Comparison of ENCODE assay signal across 8 mouse cellular contexts in the genomic region with DNA sequence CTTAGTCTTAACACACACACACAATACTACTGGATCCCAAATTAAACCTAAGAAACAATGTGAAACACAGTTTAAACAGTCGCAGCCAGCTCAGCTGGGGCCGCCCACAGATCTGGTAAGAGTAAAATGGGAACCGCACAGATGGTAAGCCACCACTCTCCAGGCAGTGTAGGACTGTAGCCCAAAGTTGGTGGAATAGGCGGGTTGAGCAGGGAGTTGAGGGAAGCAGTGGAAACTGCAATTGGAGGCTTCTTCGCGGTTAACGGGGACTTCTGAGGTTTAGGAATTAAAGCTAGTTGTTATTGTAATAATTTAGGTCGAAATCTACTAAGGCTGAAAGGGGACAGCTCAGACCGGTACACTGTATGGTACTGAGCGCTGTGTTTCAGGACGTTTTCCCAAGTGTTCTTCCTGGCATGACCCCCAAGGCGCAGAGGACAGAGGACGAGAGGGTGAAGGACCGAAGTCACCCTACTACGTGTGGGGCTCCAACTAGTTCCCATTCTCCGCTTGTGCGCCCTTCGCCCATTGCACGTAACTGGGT. TPM values are rescaled to one million over a fixed set of nuclear protein-coding genes. Genes with fewer than 3 reads are reported as not detected.
DNase-seq lines count a peak whose midpoint lies in the region; ATAC-seq and TF ChIP-seq lines count a peak whose summit lies in the region.

No protein-coding gene starts in this region.

- TF ChIP-seq CTCF in CH12.LX (conservative IDR thresholded peaks at IDR 0.05 in 1 of 2, IDR thresholded peaks at IDR 0.05 in 1 of 2; ENCODE audit: low read depth in 2 of 2, low read length in 2 of 2): no peak
- TF ChIP-seq CTCF in embryonic fibroblast, embryonic 13.5 days (IDR thresholded peaks at IDR 0.05; ENCODE audit: borderline replicate concordance, insufficient read depth, low read length): no peak

- dilution Hi-C loops in CH12.LX (cut with MboI; ENCODE audit: extremely low pct_ligation_motif_present, extremely low pct_unique_long_range_greater_than_20kb, low sequenced_read_pairs): no loop called here

- H3K4me3 ChIP-seq in heart, embryonic 11.5 days (ENCODE audit: low read depth, low read length): peak overlapping the region; percentile 82
- H3K4me3 ChIP-seq in CH12.LX (replicated peaks in 1 of 3; ENCODE audit: low read depth in 2 of 3, low read length in 2 of 3, poor library complexity in 1 of 3): peak overlapping the region; percentile 66 to 95 (median 89)
- H3K4me3 ChIP-seq in embryonic fibroblast, embryonic 13.5 days (ENCODE audit: insufficient read depth, low read length): peak overlapping the region; percentile 77
- peak overlapping the region; percentile 66 for H3K4me3 ChIP-seq in hindbrain, embryonic 16.5 days (ENCODE audit: low read length)
- H3K4me3 ChIP-seq in limb, embryonic 11.5 days (ENCODE audit: low read depth, low read length): peak overlapping the region; percentile 77
- H3K4me3 ChIP-seq in neural tube, embryonic 13.5 days: peak overlapping the region; percentile 77

- H3K79me2 ChIP-seq in CH12.LX (replicated peaks; ENCODE audit: control insufficient read depth, extremely low read depth, insufficient read depth, poor library complexity, severe bottlenecking): no peaks in the 10 kb centered on the region

- no peaks in the 10 kb centered on the region for H3K36me3 ChIP-seq in heart, embryonic 11.5 days (ENCODE audit: control insufficient read depth, insufficient read depth, low read length)
- H3K36me3 ChIP-seq in CH12.LX (replicated peaks in 1 of 2; ENCODE audit: control insufficient read depth in 1 of 2, insufficient read depth in 1 of 2, low read length in 1 of 2): peaks cover 0 to 16% of the 10 kb centered on the region in 2 experiments
- no peaks in the 10 kb centered on the region for H3K36me3 ChIP-seq in hindbrain, embryonic 16.5 days (ENCODE audit: control insufficient read depth, insufficient read depth, low read length)
- H3K36me3 ChIP-seq in limb, embryonic 11.5 days (ENCODE audit: control insufficient read depth, insufficient read depth, low read length): no peaks in the 10 kb centered on the region; the same call in 1 of the 2 replicates
- peaks cover 5% of the 10 kb centered on the region; the same call in 1 of the 2 replicates for H3K36me3 ChIP-seq in neural tube, embryonic 13.5 days

- DNase-seq in heart, adult 18-20 months: no peak
- peak; percentile 8 for DNase-seq in CH12.LX (ENCODE audit: extremely low read depth)
- DNase-seq in limb, embryonic 11.5 days (ENCODE audit: low spot score): no peak
- DNase-seq in gastrocnemius, postnatal 10 days: no peak

- H3K4me2 ChIP-seq in heart, embryonic 11.5 days: peak overlapping the region; percentile 82
- H3K4me2 ChIP-seq in CH12.LX (ENCODE audit: insufficient read depth, low read depth, poor library complexity, severe bottlenecking): peak overlapping the region; percentile 92
- H3K4me2 ChIP-seq in hindbrain, embryonic 16.5 days (ENCODE audit: low read length): peak overlapping the region; percentile 50
- peak overlapping the region; percentile 72 for H3K4me2 ChIP-seq in limb, embryonic 11.5 days (ENCODE audit: low read depth, severe bottlenecking)
- peak overlapping the region; percentile 71 for H3K4me2 ChIP-seq in neural tube, embryonic 13.5 days

- H3K4me1 ChIP-seq in heart, embryonic 11.5 days (ENCODE audit: control insufficient read depth, insufficient read depth, low read length): peaks cover 5% of the 10 kb centered on the region; the same call in 1 of the 2 replicates
- H3K4me1 ChIP-seq in CH12.LX (ENCODE audit: control insufficient read depth in 1 of 2, insufficient read depth in 2 of 2): peaks cover 6 to 14% of the 10 kb centered on the region in 2 experiments; a peak in 3 of 4 replicates
- peaks cover 2% of the 10 kb centered on the region; the same call in 1 of the 2 replicates for H3K4me1 ChIP-seq in embryonic fibroblast, embryonic 13.5 days (ENCODE audit: control insufficient read depth, insufficient read depth, low read length)
- peaks cover 5% of the 10 kb centered on the region for H3K4me1 ChIP-seq in hindbrain, embryonic 16.5 days (ENCODE audit: control insufficient read depth, insufficient read depth, low read depth, low read length)
- H3K4me1 ChIP-seq in limb, embryonic 11.5 days (ENCODE audit: control insufficient read depth, insufficient read depth, low read length): peaks cover 5% of the 10 kb centered on the region; the same call in 1 of the 2 replicates
- peaks cover 6% of the 10 kb centered on the region for H3K4me1 ChIP-seq in neural tube, embryonic 13.5 days (replicated peaks)

- H3K9me3 ChIP-seq in heart, embryonic 11.5 days (replicated peaks; ENCODE audit: control insufficient read depth, low read length): no peaks in the 10 kb centered on the region
- no peaks in the 10 kb centered on the region for H3K9me3 ChIP-seq in CH12.LX (replicated peaks; ENCODE audit: low read length)
- H3K9me3 ChIP-seq in hindbrain, embryonic 16.5 days (ENCODE audit: control insufficient read depth, low read length): no peaks in the 10 kb centered on the region
- H3K9me3 ChIP-seq in limb, embryonic 11.5 days (ENCODE audit: control insufficient read depth, low read length): no peaks in the 10 kb centered on the region
- H3K9me3 ChIP-seq in neural tube, embryonic 13.5 days: no peaks in the 10 kb centered on the region

- ATAC-seq in heart, embryonic 11.5 days (replicated peaks; ENCODE audit: insufficient number of reproducible peaks, low FRiP score, low TSS enrichment): peak; percentile 33
- peak; percentile 83 for ATAC-seq in hindbrain, embryonic 16.5 days
- no peak; the same call in 1 of the 2 replicates for ATAC-seq in limb, embryonic 11.5 days (ENCODE audit: insufficient number of reproducible peaks, low FRiP score, low TSS enrichment, low read depth)
- peak; percentile 86 for ATAC-seq in neural tube, embryonic 13.5 days (ENCODE audit: low read depth)

- H3K9ac ChIP-seq in heart, embryonic 11.5 days (ENCODE audit: low read depth, low read length): peak overlapping the region; percentile 83
- peak overlapping the region; percentile 80 for H3K9ac ChIP-seq in CH12.LX (ENCODE audit: insufficient read depth, low read depth)
- peak overlapping the region; percentile 82 for H3K9ac ChIP-seq in hindbrain, embryonic 16.5 days (ENCODE audit: low read depth, low read length)
- peak overlapping the region; percentile 75 for H3K9ac ChIP-seq in limb, embryonic 11.5 days (ENCODE audit: low read length)
- peak overlapping the region; percentile 82 for H3K9ac ChIP-seq in neural tube, embryonic 13.5 days

- no peak for TF ChIP-seq EP300 in CH12.LX (IDR thresholded peaks at IDR 0.05; ENCODE audit: low read length)

- no peaks in the 10 kb centered on the region for H3K27me3 ChIP-seq in heart, embryonic 11.5 days (ENCODE audit: control insufficient read depth, insufficient read depth, low read length)
- H3K27me3 ChIP-seq in CH12.LX (replicated peaks): no peaks in the 10 kb centered on the region
- no peaks in the 10 kb centered on the region for H3K27me3 ChIP-seq in hindbrain, embryonic 16.5 days (replicated peaks; ENCODE audit: control insufficient read depth, insufficient read depth, low read length)
- no peaks in the 10 kb centered on the region for H3K27me3 ChIP-seq in limb, embryonic 11.5 days (ENCODE audit: control insufficient read depth, insufficient read depth, low read length)
- no peaks in the 10 kb centered on the region for H3K27me3 ChIP-seq in neural tube, embryonic 13.5 days

- no peak for TF ChIP-seq RAD21 in CH12.LX (IDR thresholded peaks at IDR 0.05; ENCODE audit: low read depth, low read length)

- peak overlapping the region; percentile 54 for H3K27ac ChIP-seq in heart, embryonic 11.5 days (ENCODE audit: low read depth, low read length)
- 0 out of 2 replicates have a peak overlapping the region, but pooled peaks have one; percentile 12 for H3K27ac ChIP-seq in CH12.LX (ENCODE audit: insufficient read depth, low read depth)
- H3K27ac ChIP-seq in embryonic fibroblast, embryonic 13.5 days (ENCODE audit: insufficient read depth, low read length): no peak overlapping the region
- H3K27ac ChIP-seq in hindbrain, embryonic 16.5 days (ENCODE audit: low read depth, low read length): peak overlapping the region; percentile 73
- no peak overlapping the region for H3K27ac ChIP-seq in limb, embryonic 11.5 days (replicated peaks; ENCODE audit: low read depth, low read length)
- peak overlapping the region; percentile 80 for H3K27ac ChIP-seq in neural tube, embryonic 13.5 days (replicated peaks)

- no peak for TF ChIP-seq POLR2A in CH12.LX (IDR thresholded peaks at IDR 0.05; ENCODE audit: low read depth, low read length)
- no peak for TF ChIP-seq POLR2A in embryonic fibroblast, embryonic 13.5 days (IDR thresholded peaks at IDR 0.05; ENCODE audit: low read depth, low read length)

- WGBS in heart, embryonic 11.5 days (ENCODE audit: insufficient replicate concordance): 1% methylated on average over 19 of the region's 19 CpGs
- WGBS in hindbrain, embryonic 16.5 days: under 1% methylated on average over 19 of the region's 19 CpGs
- WGBS in limb, embryonic 11.5 days: 1% methylated on average over 19 of the region's 19 CpGs
- 1% methylated on average over 19 of the region's 19 CpGs for WGBS in neural tube, embryonic 13.5 days

- in situ Hi-C loops in CH12.LX (cut with MboI; ENCODE audit: low pct_ligation_motif_present, low pct_unique_long_range_greater_than_20kb, low sequenced_read_pairs): no loop called here

RNA-seq across cellular contexts. Expression of a gene that starts 0.6 kb away (rescaled TPM):
- polyA plus RNA-seq in heart, embryonic 11.5 days (2014; fragmentation: Nextera tagmentation; extraction: Ambion mirVana): 17.9 and 18.9 TPM in 2 replicates
- 10 to 100 TPM; 12.7 to 13.0 TPM for total RNA-seq in heart, adult 18-20 months (2021)
- total RNA-seq in CH12.LX (2012; rRNA removed) (5.6 and 6.2 TPM in 2 replicates), CH12.LX (2014; rRNA removed) (8.5 and 9.3 TPM in 2 replicates)
- polyA plus RNA-seq in CH12.LX (2012; ENCODE audit: insufficient read length, low read depth): 12.7 and 17.1 TPM in 2 replicates
- 6.7 and 9.5 TPM in 2 replicates for polyA plus RNA-seq in embryonic fibroblast, embryonic 13.5 days (2011; ENCODE audit: insufficient read length, low read depth, missing spikeins)
- polyA plus RNA-seq in hindbrain, embryonic 16.5 days (2015; fragmentation: Nextera tagmentation; extraction: Ambion mirVana): 22.2 and 24.7 TPM in 2 replicates
- polyA plus RNA-seq in limb, embryonic 11.5 days (2014; fragmentation: Nextera tagmentation; extraction: Ambion mirVana): 21.3 and 26.0 TPM in 2 replicates
- 22.9 and 26.1 TPM in 2 replicates for polyA plus RNA-seq in neural tube, embryonic 13.5 days (2015; fragmentation: Nextera tagmentation; extraction: Ambion mirVana)
- 1 to 10 TPM; 6.9 to 7.4 TPM for total RNA-seq in gastrocnemius, postnatal 10 days (2021)

RNA-seq across cellular contexts. Expression of a gene that starts 24.5 kb away (rescaled TPM):
- 42.7 and 45.2 TPM in 2 replicates for polyA plus RNA-seq in heart, embryonic 11.5 days (2014; fragmentation: Nextera tagmentation; extraction: Ambion mirVana)
- total RNA-seq in heart, adult 18-20 months (2021): 10 to 100 TPM in 1 of 2 experiments, 1 to 10 TPM in 1; 9.3 to 14.2 TPM
- total RNA-seq in CH12.LX (2012; rRNA removed): 148 and 187 TPM in 2 replicates
- total RNA-seq in CH12.LX (2014; rRNA removed): 122 and 123 TPM in 2 replicates
- 151 and 180 TPM in 2 replicates for polyA plus RNA-seq in CH12.LX (2012; ENCODE audit: insufficient read length, low read depth)
- polyA plus RNA-seq in embryonic fibroblast, embryonic 13.5 days (2011; ENCODE audit: insufficient read length, low read depth, missing spikeins): 36.3 and 44.8 TPM in 2 replicates
- polyA plus RNA-seq in hindbrain, embryonic 16.5 days (2015; fragmentation: Nextera tagmentation; extraction: Ambion mirVana): 101 and 108 TPM in 2 replicates
- polyA plus RNA-seq in limb, embryonic 11.5 days (2014; fragmentation: Nextera tagmentation; extraction: Ambion mirVana): 48.4 and 49.6 TPM in 2 replicates
- 88.3 and 88.8 TPM in 2 replicates for polyA plus RNA-seq in neural tube, embryonic 13.5 days (2015; fragmentation: Nextera tagmentation; extraction: Ambion mirVana)
- total RNA-seq in gastrocnemius, postnatal 10 days (2021): 10 to 100 TPM; 16.0 to 17.5 TPM

Comparison
In these comparisons a context has a peak if more than half of its experiments do, and no peak if none do; other contexts are left out.
1. H3K27ac ChIP-seq: peak in heart, embryonic 11.5 days (single experiment), CH12.LX (single experiment), hindbrain, embryonic 16.5 days (single experiment) and neural tube, embryonic 13.5 days (single experiment); none in embryonic fibroblast, embryonic 13.5 days (single experiment) and limb, embryonic 11.5 days (single experiment).
2. Peak in every context shown above with its lines, with median percentiles within 50 percentile points of each other: H3K4me2 ChIP-seq, H3K4me3 ChIP-seq and H3K9ac ChIP-seq.